Mouse (Mus musculus) G1E (cell line): ENCODE data around the gene Palm2.

Experiments
- CTCF ChIP-seq: IDR thresholded peaks from 2 replicates; pipeline ENCODE4 v1.5.1; 2012; ENCODE audit warnings: low read depth, low read length, inconsistent platforms, mixed read lengths
- GATA1 ChIP-seq: IDR thresholded peaks from 2 replicates; pipeline ENCODE4 v1.6.1; 2012; ENCODE audit warnings: borderline replicate concordance, low read length, inconsistent platforms, mixed read lengths

- TF ChIP-seq CTCF (no peak), GATA1 (no peak)
Measured at GRCm38 (mm10) chr4:57559438-57559837, 125.4 kb downstream of the Palm2 start.
